Mouse (Mus musculus): ENCODE results near the gene Itgb6.
A peak's percentile ranks its signal among the peaks of the same experiment; 100 is the strongest.

The Itgb6 gene

GRCm38 (mm10) chr2:60612906-60613856 is 109.3 kb downstream of the Itgb6 start:
- no peak for DNase-seq

- DNase-seq: no peak
Observed at GRCm38 (mm10) chr2:60611622-60612021, 110.8 kb downstream of the Itgb6 start.

GRCm38 (mm10) chr2:60609436-60610199 is 112.8 kb downstream of the Itgb6 start:
- DNase-seq: no peak

- DNase-seq: peak; percentile 46
Observed at GRCm38 (mm10) chr2:60607980-60608379, 114.5 kb downstream of the Itgb6 start.

- no peak for DNase-seq
Observed at GRCm38 (mm10) chr2:60601326-60601725, 121.1 kb downstream of the Itgb6 start.

GRCm38 (mm10) chr2:60600863-60601262 is 121.6 kb downstream of the Itgb6 start:
- no peak for DNase-seq

- no peak for DNase-seq
Observed at GRCm38 (mm10) chr2:60583416-60583815, 139.0 kb downstream of the Itgb6 start.

- no peak for DNase-seq
Observed at GRCm38 (mm10) chr2:60554561-60554960, 167.9 kb downstream of the Itgb6 start.

GRCm38 (mm10) chr2:60552902-60553682 is 169.4 kb downstream of the Itgb6 start, which contains the start of gene Pla2r1:
Gene Pla2r1 (minus strand): TSS chr2:60553308.
- DNase-seq: peak; percentile 70

- no peak for DNase-seq
Observed at GRCm38 (mm10) chr2:60552177-60552901, 170.1 kb downstream of the Itgb6 start.

- no peak for DNase-seq
Observed at GRCm38 (mm10) chr2:60551673-60552072, 170.8 kb downstream of the Itgb6 start.

- no peak for DNase-seq
Observed at GRCm38 (mm10) chr2:60550521-60550920, 171.9 kb downstream of the Itgb6 start.

- no peak for DNase-seq
Observed at GRCm38 (mm10) chr2:60549851-60550250, 172.6 kb downstream of the Itgb6 start.

Measured in embryo, embryonic 11 days (tissue).